Mouse (Mus musculus) erythroblast, embryonic 14.5 days (primary cell): ENCODE data around the gene Ciita.

ENCODE experiments used
- GATA1 ChIP-seq: IDR thresholded peaks from 2 replicates; pipeline ENCODE4 v1.6.1; 2012; ENCODE audit warnings: low read length, inconsistent platforms, mixed read lengths
- TAL1 ChIP-seq: IDR thresholded peaks from 3 replicates; pipeline ENCODE4 v1.6.1; 2012; ENCODE audit warnings: low read length, inconsistent platforms, mixed read lengths

GRCm38 (mm10) chr16:10510477-10511133 is 30.7 kb downstream of the Ciita start:
- TF ChIP-seq GATA1 (no peak), TAL1 (no peak)
